Mouse (Mus musculus) spleen, adult 2 months (tissue): ENCODE data around the gene Myh14. TPM values are rescaled to one million over a fixed set of nuclear protein-coding genes. Genes with fewer than 3 reads are reported as not detected.

Experiments used
- DNase-seq, 2 experiments: peaks; one replicate each; pipeline versions ENCODE4 v3.0.0 to v3.0.0-alpha.2; 2012 to 2021; ENCODE audit warnings: low spot score in 2 of 2, low read depth in 1 of 2
- H3K27ac ChIP-seq: fragments of 200-500 bp; 2 replicates; pipeline ENCODE4 v1.5.1; 2012; ENCODE audit warnings: low read length, inconsistent platforms; ENCODE audit not compliant: insufficient read depth
- H3K27me3 ChIP-seq: fragments of 200-500 bp; 2 replicates; pipeline ENCODE4 v1.6.1; 2012; ENCODE audit warnings: mild to moderate bottlenecking, moderate library complexity, low read length, inconsistent platforms; ENCODE audit not compliant: control insufficient read depth, insufficient read depth
- H3K36me3 ChIP-seq: fragments of 200-500 bp; 2 replicates; pipeline ENCODE4 v1.6.1; 2012; ENCODE audit warnings: mild to moderate bottlenecking, low read length, inconsistent platforms; ENCODE audit not compliant: control insufficient read depth, insufficient read depth
- H3K4me1 ChIP-seq: fragments of 200-500 bp; 2 replicates; pipeline ENCODE4 v1.6.1; 2011; ENCODE audit warnings: inconsistent platforms; ENCODE audit not compliant: control insufficient read depth, insufficient read depth, insufficient read length
- H3K4me3 ChIP-seq: fragments of 200-500 bp; 2 replicates; pipeline ENCODE4 v1.5.1; 2011; ENCODE audit warnings: mild to moderate bottlenecking, inconsistent platforms; ENCODE audit not compliant: insufficient read depth, insufficient read length; ENCODE audit errors: extremely low read depth
- CTCF ChIP-seq: fragments of 200-500 bp; IDR thresholded peaks from 2 replicates; pipeline ENCODE4 v1.5.1; 2011; ENCODE audit warnings: mild to moderate bottlenecking, inconsistent platforms; ENCODE audit not compliant: insufficient read depth, insufficient read length, insufficient replicate concordance; ENCODE audit errors: extremely low read depth
- POLR2A ChIP-seq: fragments of 200-500 bp; IDR thresholded peaks from 2 replicates; pipeline ENCODE4 v1.6.1; 2011; ENCODE audit warnings: low read depth, low read length, inconsistent platforms
- WGBS: fragments of 180-500 bp; shearing (Covaris S2); methylation state at CpG from one replicate; pipeline ENCODE4 v1.1.7; 2018; 5-methylcytosine and 5-hydroxymethylcytosine counted together
- polyA plus RNA-seq: library from polyadenylated mRNA; depleted of rRNA; stranded (reverse); fragments of >200 nt; gene quantifications from 2 replicates; pipeline ENCODE4 v1.2.3, GENCODE M21; 2012

Gene Myh14
- polyA plus RNA-seq, 1 experiment: 0.63 TPM

DNA sequence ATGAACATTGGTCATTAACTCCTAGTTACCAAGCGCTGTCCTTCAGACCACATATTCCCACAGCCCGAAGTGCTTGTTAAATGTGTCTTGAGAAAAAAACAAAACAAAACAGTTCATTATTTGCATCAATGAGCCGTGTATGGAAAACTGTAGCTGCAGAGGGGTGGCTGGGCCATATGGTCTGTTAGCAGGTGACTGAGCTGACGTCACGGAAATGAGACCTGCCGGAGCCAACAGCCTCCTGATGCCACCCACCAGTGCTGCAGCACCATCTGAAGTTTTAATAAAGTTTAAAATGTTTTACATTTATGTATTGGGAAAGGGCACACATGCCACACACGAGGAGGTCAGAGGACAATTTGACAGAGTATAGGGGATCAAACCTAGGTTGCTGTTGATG lies 18.7 kb upstream of the Myh14 start:
- DNase-seq: no peak
- WGBS: 91% methylated on average over 7 of the region's 7 CpGs
- Histone ChIP-seq H3K36me3 (no peaks in the 10 kb centered on the region), H3K4me3 (no peak overlapping the region), H3K27ac (no peak overlapping the region), H3K27me3 (no peaks in the 10 kb centered on the region), H3K4me1 (no peaks in the 10 kb centered on the region)
- TF ChIP-seq POLR2A (no peak), CTCF (no peak)

DNA sequence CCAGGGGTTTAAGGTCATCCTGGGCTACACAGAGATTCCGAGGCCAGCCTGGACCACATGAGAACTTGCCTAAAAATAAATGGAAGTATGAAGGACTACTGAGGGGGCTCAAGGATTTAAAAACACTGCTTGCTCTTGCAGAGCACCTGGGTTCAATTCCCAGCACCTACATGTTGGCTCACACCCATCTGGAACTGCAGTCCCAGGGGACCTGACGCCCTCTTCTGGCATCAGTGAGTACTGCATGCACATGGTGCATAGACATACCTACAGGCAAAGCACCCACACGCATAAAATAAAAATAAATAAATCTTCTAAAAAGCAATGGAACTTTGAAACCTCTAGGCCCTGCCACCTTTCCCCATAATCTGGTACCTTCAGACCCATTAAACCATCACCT lies 18.2 kb upstream of the Myh14 start:
- TF ChIP-seq CTCF: no peak
- no peak for TF ChIP-seq POLR2A
- no peak for DNase-seq
- H3K4me1 ChIP-seq: no peaks in the 10 kb centered on the region
- H3K4me3 ChIP-seq: no peak overlapping the region
- 71% methylated on average over 3 of the region's 3 CpGs for WGBS
- H3K36me3 ChIP-seq: no peaks in the 10 kb centered on the region
- no peak overlapping the region for H3K27ac ChIP-seq
- no peaks in the 10 kb centered on the region for H3K27me3 ChIP-seq

DNA sequence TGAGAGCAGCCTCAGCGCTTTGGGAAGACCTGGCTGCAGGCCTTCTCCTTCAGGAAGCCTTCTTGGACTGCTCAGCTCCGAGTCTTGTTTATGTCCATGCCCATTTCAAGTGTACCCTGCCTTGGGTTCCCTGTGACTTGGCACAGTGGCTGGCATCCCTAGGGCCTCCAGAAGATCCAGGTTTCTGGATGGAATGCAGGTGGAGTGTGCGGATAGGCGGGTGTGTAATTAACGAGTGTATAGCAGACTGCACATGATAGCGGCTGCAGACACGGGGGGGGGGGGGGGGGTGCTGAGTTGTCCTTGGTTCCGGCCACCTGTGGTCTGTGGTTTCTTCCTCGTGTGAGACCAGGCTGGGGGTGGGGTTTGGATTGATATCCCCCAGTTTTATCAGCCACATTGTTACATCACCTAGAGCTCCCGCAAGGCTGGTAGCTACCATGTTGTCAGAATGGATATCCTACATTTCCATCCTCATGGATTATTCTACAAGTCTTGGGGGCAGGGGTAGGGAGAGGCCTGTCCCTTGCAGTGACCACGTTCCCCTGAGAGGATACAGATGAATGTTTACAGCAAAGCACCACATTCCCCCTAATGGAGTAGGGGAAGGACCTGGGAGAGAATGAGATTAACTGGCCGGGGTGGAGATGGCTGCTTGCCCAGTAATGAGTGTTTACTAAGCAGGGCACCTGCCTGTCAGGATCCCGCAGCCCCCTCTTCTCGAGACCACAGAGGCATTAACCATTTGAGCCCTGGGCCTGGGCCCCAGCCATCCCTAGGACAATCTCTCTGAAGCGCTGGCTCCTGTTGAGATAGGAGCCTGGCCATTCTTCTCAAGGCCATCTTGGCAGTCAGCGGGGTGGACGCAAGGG lies 15.1 kb upstream of the Myh14 start:
- no peak for DNase-seq
- Histone ChIP-seq H3K36me3 (no peaks in the 10 kb centered on the region), H3K4me3 (no peak overlapping the region), H3K27me3 (no peaks in the 10 kb centered on the region), H3K27ac (no peak overlapping the region), H3K4me1 (no peaks in the 10 kb centered on the region)
- 21% methylated on average over 17 of the region's 17 CpGs for WGBS
- TF ChIP-seq CTCF (no peak), POLR2A (no peak)

DNA sequence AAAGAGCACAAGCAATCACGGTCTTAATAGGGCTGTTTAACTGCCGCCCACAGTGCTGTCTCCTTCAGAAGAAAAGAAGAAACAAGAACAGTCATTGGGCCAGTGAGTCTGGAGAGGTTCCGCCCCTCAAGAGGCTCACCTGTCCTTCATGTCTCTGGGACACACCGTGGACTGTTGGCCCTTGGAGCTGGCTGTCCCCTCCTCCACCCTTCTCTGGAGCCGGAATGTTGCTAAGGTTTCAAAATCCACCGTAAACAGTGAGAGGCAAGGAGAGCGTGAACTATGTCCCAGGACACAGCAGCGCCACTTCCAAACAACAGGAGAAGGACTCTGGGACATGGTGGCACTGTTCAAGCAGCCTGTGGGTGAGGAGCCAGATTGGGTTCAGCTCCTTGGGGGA lies 13.0 kb upstream of the Myh14 start:
- Histone ChIP-seq H3K4me1 (no peaks in the 10 kb centered on the region), H3K27me3 (no peaks in the 10 kb centered on the region), H3K36me3 (no peaks in the 10 kb centered on the region), H3K27ac (no peak overlapping the region), H3K4me3 (no peak overlapping the region)
- 83% methylated on average over 8 of the region's 8 CpGs for WGBS
- DNase-seq: no peak
- TF ChIP-seq CTCF: no peak
- no peak for TF ChIP-seq POLR2A

DNA sequence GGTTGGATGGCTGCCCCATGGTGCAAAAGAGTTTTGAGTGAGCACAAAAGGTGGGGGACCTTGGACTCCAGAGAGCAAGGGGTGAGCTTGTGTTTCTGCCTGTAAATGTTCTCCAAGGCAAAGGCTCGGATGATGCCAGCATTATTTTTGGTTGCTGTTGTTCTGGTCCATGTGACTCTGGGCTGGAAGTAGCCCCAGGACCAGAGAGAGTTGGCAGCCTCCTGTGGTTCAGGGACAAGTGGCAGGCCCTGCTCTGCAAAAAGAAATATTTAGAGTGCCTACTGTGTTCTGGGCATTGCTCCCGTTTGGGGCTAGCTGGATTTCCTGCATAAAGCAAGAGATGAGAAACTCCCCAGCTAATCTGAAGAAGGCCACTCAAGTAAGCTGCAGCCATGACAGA lies 6.0 kb upstream of the Myh14 start:
- no peaks in the 10 kb centered on the region for H3K27me3 ChIP-seq
- TF ChIP-seq POLR2A: no peak
- TF ChIP-seq CTCF: no peak
- H3K36me3 ChIP-seq: no peaks in the 10 kb centered on the region
- WGBS: 62% methylated on average over 2 of the region's 2 CpGs
- no peaks in the 10 kb centered on the region for H3K4me1 ChIP-seq
- DNase-seq: no peak
- no peak overlapping the region for H3K27ac ChIP-seq
- H3K4me3 ChIP-seq: no peak overlapping the region

DNA sequence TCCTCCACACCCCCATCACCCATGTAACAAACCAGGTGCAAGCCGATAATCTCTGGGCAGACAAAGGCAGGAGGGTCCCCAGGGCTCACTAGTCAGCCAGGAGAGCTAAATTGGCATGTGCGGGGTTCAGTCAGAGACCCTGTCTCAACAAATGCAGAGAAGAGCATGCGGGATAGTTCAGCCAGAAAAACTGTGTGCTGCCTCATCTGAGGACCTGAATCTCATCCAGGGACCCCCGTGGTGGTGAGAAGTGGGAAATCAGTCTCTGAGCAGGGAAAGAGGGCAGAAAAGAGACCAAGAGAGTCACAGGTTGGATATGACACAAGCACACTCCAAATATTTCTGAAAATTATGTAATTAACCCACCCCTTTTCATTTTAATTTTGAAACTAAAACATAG lies 5.5 kb upstream of the Myh14 start:
- no peaks in the 10 kb centered on the region for H3K4me1 ChIP-seq
- WGBS: 68% methylated on average over 4 of the region's 4 CpGs
- no peak for DNase-seq
- no peaks in the 10 kb centered on the region for H3K36me3 ChIP-seq
- TF ChIP-seq CTCF (no peak), POLR2A (no peak)
- H3K27ac ChIP-seq: no peak overlapping the region
- H3K4me3 ChIP-seq: no peak overlapping the region
- 0 out of 2 replicates have a peak, but pooled peaks cover 2% of the 10 kb centered on the region for H3K27me3 ChIP-seq

DNA sequence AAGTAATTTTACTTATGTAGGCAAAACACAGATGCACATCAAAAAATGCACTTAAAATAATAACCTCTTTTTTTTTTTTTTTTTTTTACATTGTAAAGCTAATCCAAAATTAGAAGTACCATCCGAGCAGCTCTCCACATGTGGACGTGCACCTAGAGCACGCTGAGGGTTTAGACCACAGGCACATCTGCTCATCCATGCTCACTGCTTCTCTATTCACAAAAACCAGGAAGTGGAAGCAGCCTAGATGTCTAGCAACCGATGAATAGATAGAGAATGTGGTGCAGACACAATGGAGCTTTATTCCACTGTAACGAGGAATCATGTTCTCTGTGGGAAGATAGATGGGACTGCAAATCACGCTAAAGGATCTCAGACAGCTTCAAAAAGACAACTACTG lies 4.5 kb upstream of the Myh14 start:
- no peak for TF ChIP-seq POLR2A
- TF ChIP-seq CTCF: no peak

More for the DNA sequence above, 4.5 kb upstream of the Myh14 start:
- DNase-seq: no peak
- Histone ChIP-seq H3K27ac (no peak overlapping the region), H3K36me3 (no peaks in the 10 kb centered on the region), H3K4me1 (no peaks in the 10 kb centered on the region), H3K27me3 (peaks cover 8% of the 10 kb centered on the region), H3K4me3 (no peak overlapping the region)
- 34% methylated on average over 6 of the region's 6 CpGs for WGBS
